ENCODE assay signal across 18 mouse cellular contexts in genomic region chr14:18336106-18336505, GRCm38 (mm10).
"Had no signal": no experiment of that assay in that cellular context is flagged by ENCODE, and none has a peak within 500 bp of the region (broad histone marks: within the 10 kb centered on the region; RNA-seq: fewer than 3 reads in every experiment).

No protein-coding gene starts in this region.

- DNase-seq: gastrocnemius, adult 2 months; gastrocnemius, postnatal 10 days; gastrocnemius, postnatal 25 days; heart, postnatal 10 days; heart, postnatal 4 days; kidney, adult 18-20 months; kidney, adult 8-10 months; kidney, postnatal 10 days; kidney, postnatal 25 days; kidney, postnatal 4 days; layer of hippocampus, adult 9-11 months; layer of hippocampus, postnatal 36 days; left cerebral cortex, postnatal 4 days had no signal

- ATAC-seq: hindbrain, embryonic 16.5 days; inflammation-experienced regulatory T-cells, adult 6 months; intestine, embryonic 15.5 days; intestine, postnatal 0 days; liver, embryonic 12.5 days had no signal
